Mouse (Mus musculus) kidney, embryonic 14.5 days (tissue): ENCODE data around the gene Ncbp2. TPM values are rescaled to one million over a fixed set of nuclear protein-coding genes. Genes with fewer than 3 reads are reported as not detected.
A peak's percentile ranks its signal among the peaks of the same experiment; 100 is the strongest.

Experiments
- ATAC-seq: fragments of 200-750 bp; cut with Nextera tagmentation; 2 replicates; pipeline ENCODE4 v1.8.0; 2017; ENCODE audit warnings: moderate number of reproducible peaks, mild to moderate bottlenecking, moderate TSS enrichment, moderate library complexity; ENCODE audit not compliant: low FRiP score, low TSS enrichment
- H3K27ac ChIP-seq: fragments of 300-500 bp; sonication (generic); 2 replicates; pipeline ENCODE4 v1.5.1; 2014; ENCODE audit warnings: low read depth, mild to moderate bottlenecking, low read length, moderate library complexity, mixed read lengths
- H3K27me3 ChIP-seq: fragments of 300-500 bp; sonication (generic); 2 replicates; pipeline ENCODE4 v1.6.1; 2014; ENCODE audit warnings: mild to moderate bottlenecking, low read length; ENCODE audit not compliant: control insufficient read depth, insufficient read depth
- H3K36me3 ChIP-seq: fragments of 300-500 bp; sonication (generic); 2 replicates; pipeline ENCODE4 v1.6.1; 2014; ENCODE audit warnings: low read length, mixed read lengths; ENCODE audit not compliant: control insufficient read depth, insufficient read depth
- H3K4me1 ChIP-seq: fragments of 300-500 bp; sonication (generic); 2 replicates; pipeline ENCODE4 v1.6.1; 2014; ENCODE audit warnings: low read length, mixed read lengths; ENCODE audit not compliant: control insufficient read depth, insufficient read depth
- H3K4me2 ChIP-seq: fragments of 300-500 bp; sonication (generic); replicated peaks from 2 replicates; pipeline ENCODE4 v1.6.1; 2014; ENCODE audit warnings: low read depth, mild to moderate bottlenecking, low read length
- H3K4me3 ChIP-seq: fragments of 300-500 bp; sonication (generic); 2 replicates; pipeline ENCODE4 v1.5.1; 2014; ENCODE audit warnings: mild to moderate bottlenecking, low read length
- H3K9ac ChIP-seq: fragments of 300-500 bp; sonication (generic); 2 replicates; pipeline ENCODE4 v1.6.1; 2014; ENCODE audit warnings: low read depth, mild to moderate bottlenecking, low read length, moderate library complexity
- H3K9me3 ChIP-seq: fragments of 300-500 bp; sonication (generic); 2 replicates; pipeline ENCODE4 v1.6.1; 2016; ENCODE audit warnings: low read length; ENCODE audit not compliant: control insufficient read depth
- WGBS: fragments of 180-500 bp; shearing (Covaris S2); extraction: QIAGEN DNeasy Blood & Tissue Kit; methylation state at CpG from one replicate; pipeline ENCODE4 v1.1.7; 2014; 5-methylcytosine and 5-hydroxymethylcytosine counted together
- polyA plus RNA-seq: library from polyadenylated mRNA; unstranded; fragments of >200 nt; fragmentation: Nextera tagmentation; extraction: Ambion mirVana; gene quantifications from 2 replicates; pipeline ENCODE4 v1.2.1, GENCODE M21; 2014

Ncbp2 gene
- polyA plus RNA-seq, 1 experiment from 2014 or later: 123 TPM

DNA sequence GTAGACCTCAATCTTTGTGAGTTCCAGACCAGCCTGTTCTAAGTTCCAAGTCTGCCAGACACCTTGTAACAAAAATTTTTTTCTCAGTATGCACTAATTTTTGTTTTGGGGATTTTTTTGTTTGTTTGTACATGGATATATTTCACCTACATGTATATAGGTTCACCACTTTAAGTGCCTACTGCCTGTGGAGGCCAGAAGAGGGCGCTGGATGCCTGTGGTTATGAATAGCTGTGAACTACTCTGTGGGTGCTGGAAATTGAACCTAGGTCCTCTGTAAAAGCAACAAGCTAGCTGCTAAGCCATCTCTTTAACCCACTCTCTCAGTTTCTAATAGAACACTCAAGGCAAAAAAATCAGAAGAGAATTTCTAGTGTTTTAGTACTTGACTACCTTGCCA is 43.7 kb downstream of the Ncbp2 start:
- no peaks in the 10 kb centered on the region for H3K9me3 ChIP-seq
- H3K4me2 ChIP-seq: no peak overlapping the region
- no peak for ATAC-seq
- peaks cover 39% of the 10 kb centered on the region for H3K36me3 ChIP-seq
- 59% methylated on average over 1 of the region's 1 CpGs for WGBS
- no peak overlapping the region for H3K9ac ChIP-seq
- H3K4me1 ChIP-seq: no peaks in the 10 kb centered on the region
- no peak overlapping the region for H3K27ac ChIP-seq
- no peak overlapping the region for H3K4me3 ChIP-seq
- H3K27me3 ChIP-seq: no peaks in the 10 kb centered on the region

GRCm38 (mm10) chr16:31993195-31993594 is 44.9 kb downstream of the Ncbp2 start:
- H3K4me1 ChIP-seq: no peaks in the 10 kb centered on the region
- no peak overlapping the region for H3K4me2 ChIP-seq
- H3K27me3 ChIP-seq: no peaks in the 10 kb centered on the region
- H3K36me3 ChIP-seq: peaks cover 32% of the 10 kb centered on the region
- WGBS: 94% methylated on average over 4 of the region's 4 CpGs
- no peak overlapping the region for H3K9ac ChIP-seq
- ATAC-seq: no peak
- H3K4me3 ChIP-seq: no peak overlapping the region
- H3K9me3 ChIP-seq: no peaks in the 10 kb centered on the region
- H3K27ac ChIP-seq: no peak overlapping the region

DNA sequence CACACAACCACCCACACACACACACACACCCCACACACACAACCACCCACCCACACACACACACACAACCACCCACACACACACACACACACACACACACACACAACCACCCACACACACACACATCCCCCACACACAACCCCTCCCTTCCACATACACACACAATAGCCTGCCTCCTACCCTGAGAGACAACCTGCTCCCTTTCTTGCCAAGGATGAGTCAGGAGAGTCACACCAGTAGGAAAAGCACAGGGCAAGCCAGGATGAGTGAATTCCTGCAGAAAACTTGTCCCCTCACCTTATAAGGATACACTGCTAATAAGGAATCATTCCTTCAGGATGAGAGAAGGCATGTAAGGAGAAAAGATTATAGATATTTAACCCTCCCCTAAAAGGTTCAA is 45.6 kb downstream of the Ncbp2 start:
- H3K9ac ChIP-seq: no peak overlapping the region
- H3K27ac ChIP-seq: no peak overlapping the region
- H3K36me3 ChIP-seq: peaks cover 29% of the 10 kb centered on the region
- no peaks in the 10 kb centered on the region for H3K27me3 ChIP-seq
- no peak overlapping the region for H3K4me3 ChIP-seq
- H3K4me2 ChIP-seq: no peak overlapping the region
- no peak for ATAC-seq
- H3K4me1 ChIP-seq: no peaks in the 10 kb centered on the region
- no peaks in the 10 kb centered on the region for H3K9me3 ChIP-seq

GRCm38 (mm10) chr16:31996371-31996770 is 48.1 kb downstream of the Ncbp2 start:
- H3K27me3 ChIP-seq: no peaks in the 10 kb centered on the region
- no peaks in the 10 kb centered on the region for H3K4me1 ChIP-seq
- no peak overlapping the region for H3K9ac ChIP-seq
- no peak overlapping the region for H3K27ac ChIP-seq
- no peak for ATAC-seq
- no peaks in the 10 kb centered on the region for H3K9me3 ChIP-seq
- H3K36me3 ChIP-seq: peaks cover 23% of the 10 kb centered on the region; the same call in 1 of the 2 replicates
- H3K4me3 ChIP-seq: no peak overlapping the region
- no peak overlapping the region for H3K4me2 ChIP-seq
- WGBS: 74% methylated on average over 5 of the region's 5 CpGs

DNA sequence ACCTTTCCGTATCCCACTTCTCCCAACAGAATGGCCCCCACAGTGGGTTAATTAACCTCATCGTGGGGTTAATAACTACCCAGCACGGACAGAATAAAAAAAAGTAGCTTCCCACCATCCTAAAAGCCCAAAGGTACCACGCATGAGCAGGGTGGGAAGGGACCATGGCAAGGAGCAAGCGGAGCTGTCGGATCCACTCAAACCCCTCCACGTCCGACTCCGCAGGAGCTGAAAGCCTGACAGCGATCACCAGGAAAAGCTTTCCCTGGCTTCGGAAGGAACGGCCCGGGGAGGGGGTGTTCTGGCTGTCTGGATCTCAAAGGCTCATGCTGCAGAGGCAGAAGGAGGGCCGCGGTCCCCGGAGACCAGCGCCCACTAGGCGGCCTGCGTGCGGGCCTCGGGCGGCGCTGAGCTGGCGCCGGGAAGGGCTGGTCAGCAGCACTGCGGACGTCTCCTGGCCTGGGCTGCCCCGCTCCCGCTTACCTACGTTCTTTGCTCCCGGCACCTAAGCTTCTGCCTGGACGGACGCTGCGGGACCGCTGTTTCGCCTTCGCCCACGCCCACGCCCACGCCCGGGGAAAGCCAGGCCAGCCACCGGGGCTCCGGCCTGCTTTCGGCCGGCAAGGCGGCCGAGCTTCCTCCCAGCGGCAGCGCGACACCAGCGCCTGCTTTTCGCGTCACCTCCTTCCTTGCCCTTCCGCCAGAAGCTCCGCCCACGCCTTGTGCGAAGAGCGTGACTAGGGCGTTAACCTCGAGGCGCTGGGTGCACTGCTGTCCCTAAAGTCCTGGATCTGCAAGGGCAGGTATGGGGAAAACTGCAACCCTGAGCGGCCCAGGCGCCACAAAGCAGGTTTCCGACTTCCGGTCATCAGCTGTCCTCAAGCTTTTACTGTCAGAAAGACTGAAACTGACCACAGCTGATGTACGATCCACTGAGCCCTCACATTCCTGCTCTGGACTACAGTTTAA is 54.5 kb downstream of the Ncbp2 start, which contains the start of gene Senp5:
Gene Senp5, minus strand, starts transcription at position 779 of the 969 bp plus-strand sequence.
- Histone ChIP-seq H3K27ac (peak within 1 kb of the TSS; percentile 66), H3K4me2 (peak within 1 kb of the TSS; percentile 87), H3K9me3 (no peaks in the 10 kb centered on the region), H3K9ac (peak within 1 kb of the TSS; percentile 89), H3K4me3 (peak within 1 kb of the TSS; percentile 97), H3K27me3 (no peaks in the 10 kb centered on the region), H3K36me3 (peaks cover 11% of the 10 kb centered on the region; the same call in 1 of the 2 replicates), H3K4me1 (peaks cover 6% of the 10 kb centered on the region)
- ATAC-seq: peak; percentile 95
- WGBS: under 1% methylated on average over 66 of the region's 66 CpGs

DNA sequence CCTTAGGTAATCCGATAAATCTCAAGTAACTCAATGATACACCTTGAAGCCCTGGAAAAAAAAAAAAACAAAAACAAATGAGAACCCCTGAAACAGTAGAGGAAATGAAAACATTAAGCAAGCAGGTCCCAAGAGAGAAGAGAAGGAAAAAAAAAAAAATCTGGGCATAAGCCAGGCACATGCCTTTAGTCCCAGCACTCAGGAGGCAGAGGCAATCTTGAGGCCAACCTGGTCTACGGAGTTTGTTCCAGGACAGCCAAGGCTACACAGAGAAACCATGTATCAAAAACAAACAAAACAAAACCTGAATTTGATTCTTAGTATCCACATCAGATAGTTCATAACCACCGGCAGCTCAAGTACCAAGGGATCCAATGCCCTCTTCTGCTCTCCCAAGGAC is 56.4 kb downstream of the Ncbp2 start:
- Histone ChIP-seq H3K4me2 (no peak overlapping the region), H3K4me3 (no peak overlapping the region), H3K27me3 (no peaks in the 10 kb centered on the region), H3K4me1 (peaks cover 6% of the 10 kb centered on the region), H3K36me3 (no peaks in the 10 kb centered on the region; the same call in 1 of the 2 replicates), H3K9me3 (no peaks in the 10 kb centered on the region), H3K27ac (no peak overlapping the region), H3K9ac (no peak overlapping the region)
- 96% methylated on average over 3 of the region's 3 CpGs for WGBS
- no peak for ATAC-seq

GRCm38 (mm10) chr16:32008529-32009293 is 60.4 kb downstream of the Ncbp2 start:
- no peak overlapping the region for H3K9ac ChIP-seq
- no peak overlapping the region for H3K4me2 ChIP-seq
- H3K27me3 ChIP-seq: no peaks in the 10 kb centered on the region
- H3K9me3 ChIP-seq: no peaks in the 10 kb centered on the region
- WGBS: 71% methylated on average over 10 of the region's 10 CpGs
- peaks cover 3% of the 10 kb centered on the region; the same call in 1 of the 2 replicates for H3K36me3 ChIP-seq
- ATAC-seq: no peak
- no peaks in the 10 kb centered on the region for H3K4me1 ChIP-seq
- no peak overlapping the region for H3K27ac ChIP-seq
- no peak overlapping the region for H3K4me3 ChIP-seq

DNA sequence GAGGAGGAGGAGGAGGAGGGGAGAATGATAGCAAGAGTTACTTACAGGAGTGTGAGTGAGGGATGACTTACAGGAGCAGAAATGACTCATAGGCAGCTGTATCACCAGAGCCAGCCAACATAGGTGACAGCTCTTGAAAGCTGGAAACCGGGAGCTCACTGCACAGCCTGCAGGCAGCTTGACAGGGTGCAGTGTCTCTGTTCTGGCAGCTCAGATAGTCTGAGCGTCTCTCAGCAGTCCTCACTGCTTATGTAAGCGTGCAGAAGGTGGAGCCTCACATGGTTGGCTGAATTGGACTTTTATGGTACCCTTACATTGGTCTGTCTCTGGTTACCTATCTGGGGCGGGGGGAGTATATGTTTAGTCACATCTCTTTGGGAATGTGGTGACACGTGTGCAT is 61.6 kb downstream of the Ncbp2 start:
- WGBS: 18% methylated on average over 5 of the region's 5 CpGs
- Histone ChIP-seq H3K9ac (no peak overlapping the region), H3K4me2 (no peak overlapping the region)

More for the DNA sequence above, 61.6 kb downstream of the Ncbp2 start:
- Histone ChIP-seq H3K36me3 (peaks cover 6% of the 10 kb centered on the region; the same call in 1 of the 2 replicates), H3K4me1 (no peaks in the 10 kb centered on the region), H3K27me3 (no peaks in the 10 kb centered on the region), H3K9me3 (no peaks in the 10 kb centered on the region), H3K27ac (no peak overlapping the region), H3K4me3 (no peak overlapping the region)
- ATAC-seq: peak; percentile 71
